Mouse (Mus musculus) liver, embryonic 14.5 days (tissue): ENCODE measurements at regions not wholly inside any gene's neighbourhood (a gene's known extent, or its start where the extent isn't known, plus 50 kb on each side); places are given as distances from the start of the nearest gene placed in this dataset.

Source experiments
- ATAC-seq: fragments of 200-750 bp; cut with Nextera tagmentation; 2 replicates; pipeline ENCODE4 v1.8.0; 2017; ENCODE audit warnings: moderate number of reproducible peaks, mild to moderate bottlenecking, moderate library complexity; ENCODE audit not compliant: insufficient read depth
- DNase-seq, 3 experiments: peaks; one replicate each; pipeline ENCODE4 v3.0.0-alpha.2; 2012 to 2013; ENCODE audit warnings: low read depth in 3 of 3, low spot score in 3 of 3
- H3K27ac ChIP-seq: fragments of 300-500 bp; sonication (generic); 2 replicates; pipeline ENCODE4 v1.5.1; 2014; ENCODE audit warnings: moderate library complexity, mild to moderate bottlenecking, control low read depth, inconsistent platforms
- H3K27me3 ChIP-seq: fragments of 300-500 bp; sonication (generic); 2 replicates; pipeline ENCODE4 v1.6.1; 2014; ENCODE audit warnings: mild to moderate bottlenecking, low read length, moderate library complexity; ENCODE audit not compliant: control insufficient read depth, insufficient read depth
- H3K36me3 ChIP-seq: fragments of 300-500 bp; sonication (generic); replicated peaks from 2 replicates; pipeline ENCODE4 v1.6.1; 2014; ENCODE audit warnings: low read depth; ENCODE audit not compliant: control insufficient read depth, insufficient read depth
- H3K4me1 ChIP-seq, 2 experiments: fragments of 200-500 bp in 1 of 2; fragments of 300-500 bp in 1 of 2; sonication (generic) in 1 of 2; replicated peaks; 2 replicates each; pipeline ENCODE4 v1.6.1; 2012 to 2014; ENCODE audit warnings: antibody characterized with exemption in 1 of 2, inconsistent platforms in 1 of 2, low read length in 1 of 2; ENCODE audit not compliant: control insufficient read depth in 2 of 2, insufficient read depth in 2 of 2
- H3K4me2 ChIP-seq: fragments of 300-500 bp; sonication (generic); 2 replicates; pipeline ENCODE4 v1.6.1; 2014; ENCODE audit warnings: low read depth, mild to moderate bottlenecking, control low read depth, moderate library complexity
- H3K4me3 ChIP-seq, 2 experiments: fragments of 200-500 bp in 1 of 2; fragments of 300-500 bp in 1 of 2; sonication (generic) in 1 of 2; 2 replicates each; pipeline ENCODE4 v1.5.1; 2012 to 2014; ENCODE audit warnings: low read depth in 2 of 2, low read length in 2 of 2, mild to moderate bottlenecking in 2 of 2, control low read depth in 1 of 2, inconsistent platforms in 1 of 2, moderate library complexity in 1 of 2; ENCODE audit not compliant: insufficient read depth in 1 of 2
- H3K9ac ChIP-seq: fragments of 300-500 bp; sonication (generic); replicated peaks from 2 replicates; pipeline ENCODE4 v1.6.1; 2014; ENCODE audit warnings: mild to moderate bottlenecking, control low read depth, moderate library complexity
- H3K9me3 ChIP-seq: fragments of 300-500 bp; sonication (generic); 2 replicates; pipeline ENCODE4 v1.6.1; 2016; ENCODE audit warnings: low read length, mixed read lengths; ENCODE audit not compliant: control insufficient read depth
- CTCF ChIP-seq: IDR thresholded peaks from 2 replicates; pipeline ENCODE4 v1.5.1; 2016; ENCODE audit warnings: antibody characterized with exemption, low read depth, control low read depth
- EP300 ChIP-seq: IDR thresholded peaks from 2 replicates; pipeline ENCODE4 v1.6.1; 2016; ENCODE audit warnings: antibody characterized with exemption, low read depth
- WGBS: fragments of 180-500 bp; shearing (Covaris S2); extraction: QIAGEN DNeasy Blood & Tissue Kit; methylation state at CpG from one replicate; pipeline ENCODE4 v1.1.7; 2014; ENCODE audit not compliant: insufficient replicate concordance; 5-methylcytosine and 5-hydroxymethylcytosine counted together

DNA sequence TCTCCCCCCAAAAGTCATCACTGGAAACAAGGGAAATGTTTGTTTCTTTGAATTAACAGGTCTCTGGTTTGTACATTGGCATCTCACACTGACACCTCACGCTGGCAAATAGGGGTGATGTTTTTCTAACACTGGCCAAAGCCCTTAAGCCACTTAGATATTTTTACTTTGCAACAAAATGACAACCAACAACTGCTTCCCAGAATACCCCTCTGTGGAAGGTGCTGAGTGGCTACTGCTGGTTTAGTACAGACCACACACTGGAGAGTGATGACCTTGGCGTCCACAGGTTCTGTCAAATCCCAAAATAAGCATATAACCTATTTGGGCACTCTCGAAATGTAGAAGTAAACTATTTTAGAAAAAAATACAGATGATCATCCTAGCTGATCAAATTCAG is 163.3 kb downstream of the Gm11361 start:
- Histone ChIP-seq H3K27me3 (no peaks in the 10 kb centered on the region), H3K36me3 (no peaks in the 10 kb centered on the region), H3K4me1 (peaks cover 0 to 10% of the 10 kb centered on the region in 2 experiments; a peak in 2 of 4 replicates), H3K4me3 (no peak overlapping the region), H3K9me3 (no peaks in the 10 kb centered on the region), H3K4me2 (no peak overlapping the region), H3K27ac (no peak overlapping the region), H3K9ac (no peak overlapping the region)
- 63% methylated on average over 3 of the region's 3 CpGs for WGBS
- ATAC-seq, result no peak
- DNase-seq, result no peak
- TF ChIP-seq CTCF (no peak), EP300 (no peak)

DNA sequence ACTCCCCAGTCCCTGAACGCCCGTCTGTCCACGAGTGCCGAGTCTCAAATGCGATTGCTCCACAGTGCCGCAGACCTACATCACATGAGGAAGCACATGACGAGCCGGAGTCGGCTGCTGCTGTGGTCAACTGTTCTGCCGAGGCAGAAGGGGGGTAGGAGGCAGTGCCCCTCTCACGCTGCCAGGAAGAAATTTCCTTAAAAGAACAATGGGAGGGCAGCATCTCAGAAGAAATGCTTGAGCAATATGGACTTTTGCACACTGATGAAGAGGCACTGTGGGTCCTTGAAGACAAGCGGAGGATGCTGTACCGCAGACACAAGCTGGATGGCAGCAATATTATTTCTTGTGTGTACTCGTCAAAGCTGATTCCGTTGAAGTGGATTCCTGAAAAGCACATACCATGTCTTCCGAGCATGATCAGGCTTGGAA is 162.6 kb downstream of the Gm11361 start:
- ATAC-seq (no peak), DNase-seq (no peak)
- TF ChIP-seq EP300, result no peak
- TF ChIP-seq CTCF, result no peak
- Histone ChIP-seq H3K4me3 (no peak overlapping the region), H3K9me3 (no peaks in the 10 kb centered on the region), H3K4me2 (peak overlapping the region; percentile 11; the same call in 1 of the 2 replicates), H3K27me3 (no peaks in the 10 kb centered on the region), H3K4me1 (peaks cover 0 to 10% of the 10 kb centered on the region in 2 experiments; a peak in 2 of 4 replicates), H3K36me3 (no peaks in the 10 kb centered on the region), H3K9ac (no peak overlapping the region), H3K27ac (no peak overlapping the region)
- WGBS, result 28% methylated on average over 16 of the region's 16 CpGs

DNA sequence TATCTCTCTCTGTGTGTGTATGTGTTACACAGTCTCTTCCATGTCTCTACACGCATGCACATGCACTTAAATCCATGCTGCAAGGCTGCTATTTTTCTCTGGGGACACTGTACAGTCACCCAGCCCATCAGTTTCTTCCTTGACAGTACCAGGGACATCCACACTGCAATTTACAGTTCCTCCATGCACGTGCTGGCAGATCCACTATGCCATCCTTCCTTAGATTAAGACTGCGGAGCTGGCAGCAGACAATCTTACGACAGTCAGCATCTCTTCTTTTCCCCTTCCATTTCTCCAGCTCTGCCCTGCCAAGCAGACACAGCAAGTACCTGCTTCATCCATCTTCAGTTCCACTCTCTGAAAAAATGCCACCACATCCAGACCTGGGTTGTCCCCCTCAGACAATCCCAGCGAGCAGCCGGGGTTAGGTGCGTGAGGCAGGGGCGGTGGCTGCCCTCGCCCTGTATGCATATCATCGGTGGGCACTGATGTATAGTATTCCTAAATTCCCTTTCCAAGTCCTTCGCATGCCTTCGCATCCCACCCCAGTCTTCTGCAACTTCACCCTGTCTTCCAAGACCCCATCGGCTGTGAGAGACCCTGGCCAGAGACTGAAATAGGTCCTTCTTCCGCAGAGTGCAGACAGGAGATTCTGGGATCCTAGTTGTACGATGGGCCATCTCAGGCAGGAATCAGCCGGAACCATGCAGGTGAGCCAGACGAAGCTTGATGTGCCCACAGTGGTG is 161.8 kb downstream of the Gm11361 start:
- H3K4me3 ChIP-seq, result no peak overlapping the region
- no peaks in the 10 kb centered on the region for H3K9me3 ChIP-seq
- no peaks in the 10 kb centered on the region for H3K27me3 ChIP-seq
- no peak overlapping the region for H3K4me2 ChIP-seq
- WGBS, result 73% methylated on average over 17 of the region's 17 CpGs
- H3K36me3 ChIP-seq, result no peaks in the 10 kb centered on the region
- TF ChIP-seq CTCF, result no peak
- TF ChIP-seq EP300, result no peak
- no peak overlapping the region for H3K9ac ChIP-seq
- H3K27ac ChIP-seq, result no peak overlapping the region
- H3K4me1 ChIP-seq, result peaks cover 0 to 8% of the 10 kb centered on the region in 2 experiments; a peak in 2 of 4 replicates
- ATAC-seq (no peak), DNase-seq (no peak)

DNA sequence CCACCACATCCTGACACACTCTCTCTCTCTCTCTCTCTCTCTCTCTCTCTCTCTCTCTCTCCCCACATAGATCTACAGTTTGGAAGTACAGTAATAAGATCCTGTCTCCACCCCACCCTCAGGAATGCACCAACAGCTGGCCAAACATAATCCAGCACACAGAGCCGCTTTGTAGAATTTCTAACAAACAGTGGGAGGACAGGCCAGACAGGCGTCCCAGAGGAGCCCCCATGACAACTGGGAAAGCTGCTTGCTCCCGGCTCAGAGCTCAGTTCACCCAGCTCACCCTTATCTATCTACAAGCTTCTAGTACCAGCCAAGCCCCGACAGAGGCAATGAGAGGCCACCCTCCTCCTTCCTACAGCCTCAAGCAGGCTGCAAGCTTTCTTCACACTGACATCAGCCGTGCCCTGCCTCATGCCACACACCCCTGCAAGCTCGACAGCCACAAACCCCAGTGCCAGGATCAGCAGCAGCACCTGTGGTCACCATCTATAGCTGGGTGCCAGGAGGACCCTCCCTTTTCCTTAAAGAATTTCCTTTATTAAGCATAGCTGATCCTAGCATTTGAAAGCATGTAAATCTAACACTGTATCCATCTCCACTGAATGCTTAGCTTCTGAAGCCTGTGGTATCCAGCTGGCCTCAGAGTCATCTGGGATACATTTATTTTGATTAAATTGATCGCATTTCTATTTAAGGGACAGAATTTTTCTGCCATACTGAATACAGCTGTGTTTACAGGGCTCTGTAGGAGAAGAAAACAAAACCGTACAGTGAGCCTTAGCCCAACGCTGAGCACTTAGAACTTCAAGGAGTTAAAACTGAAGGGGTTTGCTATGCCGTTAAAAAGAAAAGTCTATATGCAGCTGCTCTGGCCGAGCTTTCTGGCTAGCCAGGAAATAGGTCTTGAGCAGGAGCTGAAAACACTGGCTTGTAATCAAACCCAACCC is 160.9 kb downstream of the Gm11361 start:
- Histone ChIP-seq H3K36me3 (no peaks in the 10 kb centered on the region), H3K27ac (no peak overlapping the region), H3K4me1 (peaks cover 0 to 8% of the 10 kb centered on the region in 2 experiments; a peak in 2 of 4 replicates), H3K27me3 (no peaks in the 10 kb centered on the region), H3K9me3 (no peaks in the 10 kb centered on the region), H3K4me3 (peak overlapping the region in 1 of 2 experiments; percentile 8; a peak in 2 of 4 replicates), H3K4me2 (peak overlapping the region; percentile 47), H3K9ac (no peak overlapping the region)
- no peak for TF ChIP-seq CTCF
- no peak for TF ChIP-seq EP300
- DNase-seq, result no peak
- 22% methylated on average over 11 of the region's 11 CpGs for WGBS
- peak; percentile 37; the same call in 1 of the 2 replicates for ATAC-seq
